Mouse (Mus musculus) forebrain, embryonic 10.5 days (tissue): ENCODE measurements around the gene Exosc10. TPM values are rescaled to one million over a fixed set of nuclear protein-coding genes. Genes with fewer than 3 reads are reported as not detected.

Experiments
- DNase-seq: peaks from one replicate; pipeline ENCODE4 v3.0.0-alpha.2; 2017; ENCODE audit warnings: low spot score; ENCODE audit errors: extremely low spot score
- H3K27ac ChIP-seq: fragments of 300-500 bp; sonication (generic); 2 replicates; pipeline ENCODE4 v1.5.1; 2016; ENCODE audit warnings: mild to moderate bottlenecking
- H3K27me3 ChIP-seq: fragments of 300-500 bp; sonication (generic); 2 replicates; pipeline ENCODE4 v1.6.1; 2016; ENCODE audit warnings: mild to moderate bottlenecking; ENCODE audit not compliant: poor library complexity, severe bottlenecking
- H3K36me3 ChIP-seq: fragments of 300-500 bp; sonication (generic); replicated peaks from 2 replicates; pipeline ENCODE4 v1.6.1; 2016; ENCODE audit warnings: mild to moderate bottlenecking, moderate library complexity
- H3K4me1 ChIP-seq: fragments of 300-500 bp; sonication (generic); 2 replicates; pipeline ENCODE4 v1.6.1; 2016
- H3K4me3 ChIP-seq: fragments of 300-500 bp; sonication (generic); 2 replicates; pipeline ENCODE4 v1.5.1; 2016; ENCODE audit warnings: mild to moderate bottlenecking, moderate library complexity
- H3K9me3 ChIP-seq: fragments of 300-500 bp; sonication (generic); 2 replicates; pipeline ENCODE4 v1.6.1; 2016; ENCODE audit warnings: mild to moderate bottlenecking, moderate library complexity
- WGBS: fragments of 180-500 bp; shearing (Covaris S2); methylation state at CpG from one replicate; pipeline ENCODE4 v1.1.7; 2016; 5-methylcytosine and 5-hydroxymethylcytosine counted together
- polyA plus RNA-seq: library from polyadenylated mRNA; unstranded; fragments of >200 nt; fragmentation: Nextera tagmentation; extraction: Ambion mirVana; gene quantifications from 2 replicates; pipeline ENCODE4 v1.2.1, GENCODE M21; 2016

Exosc10 gene
- polyA plus RNA-seq, 1 experiment from 2014 or later, result 97.2 TPM

GRCm38 (mm10) chr4:148531341-148531740, 26.9 kb upstream of the Exosc10 start:
- H3K36me3 ChIP-seq, result peaks cover 94% of the 10 kb centered on the region
- no peak overlapping the region for H3K4me3 ChIP-seq
- no peaks in the 10 kb centered on the region for H3K9me3 ChIP-seq
- WGBS, result 87% methylated on average over 4 of the region's 4 CpGs
- H3K4me1 ChIP-seq, result no peaks in the 10 kb centered on the region
- DNase-seq, result no peak
- H3K27me3 ChIP-seq, result no peaks in the 10 kb centered on the region
- no peak overlapping the region for H3K27ac ChIP-seq

- Histone ChIP-seq H3K27ac (no peak overlapping the region), H3K4me3 (no peak overlapping the region), H3K4me1 (no peaks in the 10 kb centered on the region), H3K27me3 (no peaks in the 10 kb centered on the region), H3K36me3 (peaks cover 94% of the 10 kb centered on the region), H3K9me3 (no peaks in the 10 kb centered on the region)
- DNase-seq, result no peak
- WGBS, result 91% methylated on average over 3 of the region's 3 CpGs
Observed at GRCm38 (mm10) chr4:148532516-148532915, 25.7 kb upstream of the Exosc10 start.

GRCm38 (mm10) chr4:148533613-148534328, 24.5 kb upstream of the Exosc10 start:
- no peaks in the 10 kb centered on the region for H3K9me3 ChIP-seq
- peaks cover 96% of the 10 kb centered on the region for H3K36me3 ChIP-seq
- H3K4me3 ChIP-seq, result no peak overlapping the region
- DNase-seq, result no peak
- H3K27me3 ChIP-seq, result no peaks in the 10 kb centered on the region
- WGBS, result 91% methylated on average over 12 of the region's 12 CpGs
- H3K4me1 ChIP-seq, result no peaks in the 10 kb centered on the region
- no peak overlapping the region for H3K27ac ChIP-seq

- Histone ChIP-seq H3K4me3 (no peak overlapping the region), H3K9me3 (no peaks in the 10 kb centered on the region), H3K36me3 (peaks cover 100% of the 10 kb centered on the region), H3K27me3 (no peaks in the 10 kb centered on the region), H3K27ac (no peak overlapping the region), H3K4me1 (no peaks in the 10 kb centered on the region)
- DNase-seq, result no peak
- WGBS, result 94% methylated on average over 3 of the region's 3 CpGs
Observed at GRCm38 (mm10) chr4:148535876-148536275, 22.4 kb upstream of the Exosc10 start.

- H3K27me3 ChIP-seq, result no peaks in the 10 kb centered on the region
- H3K27ac ChIP-seq, result no peak overlapping the region
- no peaks in the 10 kb centered on the region for H3K9me3 ChIP-seq
- no peak overlapping the region for H3K4me3 ChIP-seq
- DNase-seq, result no peak
- H3K36me3 ChIP-seq, result peaks cover 98% of the 10 kb centered on the region
- WGBS, result 97% methylated on average over 4 of the region's 4 CpGs
- no peaks in the 10 kb centered on the region for H3K4me1 ChIP-seq
Observed at GRCm38 (mm10) chr4:148549106-148549505, 9.1 kb upstream of the Exosc10 start.

- Histone ChIP-seq H3K4me3 (peak overlapping the region; percentile 68), H3K4me1 (peaks cover 17% of the 10 kb centered on the region), H3K27me3 (no peaks in the 10 kb centered on the region), H3K9me3 (no peaks in the 10 kb centered on the region), H3K36me3 (peaks cover 77% of the 10 kb centered on the region), H3K27ac (peak overlapping the region; percentile 94)
- 36% methylated on average over 6 of the region's 6 CpGs for WGBS
- DNase-seq, result no peak
Observed at GRCm38 (mm10) chr4:148557766-148558165, 463 bp upstream of the Exosc10 start.

GRCm38 (mm10) chr4:148562676-148563075, 4.4 kb downstream of the Exosc10 start:
- H3K36me3 ChIP-seq, result peaks cover 82% of the 10 kb centered on the region
- H3K27me3 ChIP-seq, result no peaks in the 10 kb centered on the region
- H3K4me1 ChIP-seq, result peaks cover 17% of the 10 kb centered on the region
- 95% methylated on average over 17 of the region's 17 CpGs for WGBS
- DNase-seq, result no peak
- H3K4me3 ChIP-seq, result no peak overlapping the region
- no peak overlapping the region for H3K27ac ChIP-seq
- H3K9me3 ChIP-seq, result no peaks in the 10 kb centered on the region

- H3K27me3 ChIP-seq, result no peaks in the 10 kb centered on the region
- peaks cover 91% of the 10 kb centered on the region for H3K36me3 ChIP-seq
- H3K9me3 ChIP-seq, result no peaks in the 10 kb centered on the region
- 96% methylated on average over 12 of the region's 12 CpGs for WGBS
- H3K27ac ChIP-seq, result no peak overlapping the region
- no peak overlapping the region for H3K4me3 ChIP-seq
- peaks cover 9% of the 10 kb centered on the region for H3K4me1 ChIP-seq
- no peak for DNase-seq
Observed at GRCm38 (mm10) chr4:148563595-148563994, 5.4 kb downstream of the Exosc10 start.

GRCm38 (mm10) chr4:148570138-148570537, 11.9 kb downstream of the Exosc10 start:
- H3K36me3 ChIP-seq, result peaks cover 100% of the 10 kb centered on the region
- H3K27ac ChIP-seq, result no peak overlapping the region
- no peaks in the 10 kb centered on the region for H3K9me3 ChIP-seq
- DNase-seq, result no peak
- no peaks in the 10 kb centered on the region for H3K27me3 ChIP-seq
- H3K4me1 ChIP-seq, result no peaks in the 10 kb centered on the region
- no peak overlapping the region for H3K4me3 ChIP-seq
- 91% methylated on average over 10 of the region's 10 CpGs for WGBS

- Histone ChIP-seq H3K4me1 (no peaks in the 10 kb centered on the region), H3K27ac (no peak overlapping the region), H3K27me3 (no peaks in the 10 kb centered on the region), H3K36me3 (peaks cover 100% of the 10 kb centered on the region), H3K4me3 (no peak overlapping the region), H3K9me3 (no peaks in the 10 kb centered on the region)
- 97% methylated on average over 9 of the region's 9 CpGs for WGBS
- DNase-seq, result no peak
Observed at GRCm38 (mm10) chr4:148570693-148571295, 12.6 kb downstream of the Exosc10 start.

- Histone ChIP-seq H3K36me3 (peaks cover 100% of the 10 kb centered on the region), H3K27me3 (no peaks in the 10 kb centered on the region), H3K27ac (no peak overlapping the region), H3K4me3 (no peak overlapping the region), H3K4me1 (no peaks in the 10 kb centered on the region), H3K9me3 (no peaks in the 10 kb centered on the region)
- no peak for DNase-seq
- 94% methylated on average over 7 of the region's 7 CpGs for WGBS
Observed at GRCm38 (mm10) chr4:148573222-148573621, 15.0 kb downstream of the Exosc10 start.

GRCm38 (mm10) chr4:148580765-148581164, 22.5 kb downstream of the Exosc10 start:
- H3K27ac ChIP-seq, result no peak overlapping the region
- H3K4me3 ChIP-seq, result no peak overlapping the region
- no peak for DNase-seq
- H3K36me3 ChIP-seq, result peaks cover 78% of the 10 kb centered on the region
- 91% methylated on average over 9 of the region's 9 CpGs for WGBS
- no peaks in the 10 kb centered on the region for H3K27me3 ChIP-seq
- H3K9me3 ChIP-seq, result no peaks in the 10 kb centered on the region
- H3K4me1 ChIP-seq, result no peaks in the 10 kb centered on the region

- 94% methylated on average over 5 of the region's 5 CpGs for WGBS
- peaks cover 71% of the 10 kb centered on the region for H3K36me3 ChIP-seq
Observed at GRCm38 (mm10) chr4:148581422-148581821, 23.2 kb downstream of the Exosc10 start.

More at GRCm38 (mm10) chr4:148581422-148581821, 23.2 kb downstream of the Exosc10 start:
- no peaks in the 10 kb centered on the region for H3K9me3 ChIP-seq
- H3K4me1 ChIP-seq, result no peaks in the 10 kb centered on the region
- no peak overlapping the region for H3K4me3 ChIP-seq
- H3K27ac ChIP-seq, result no peak overlapping the region
- H3K27me3 ChIP-seq, result no peaks in the 10 kb centered on the region
- no peak for DNase-seq
